In the genomic region with DNA sequence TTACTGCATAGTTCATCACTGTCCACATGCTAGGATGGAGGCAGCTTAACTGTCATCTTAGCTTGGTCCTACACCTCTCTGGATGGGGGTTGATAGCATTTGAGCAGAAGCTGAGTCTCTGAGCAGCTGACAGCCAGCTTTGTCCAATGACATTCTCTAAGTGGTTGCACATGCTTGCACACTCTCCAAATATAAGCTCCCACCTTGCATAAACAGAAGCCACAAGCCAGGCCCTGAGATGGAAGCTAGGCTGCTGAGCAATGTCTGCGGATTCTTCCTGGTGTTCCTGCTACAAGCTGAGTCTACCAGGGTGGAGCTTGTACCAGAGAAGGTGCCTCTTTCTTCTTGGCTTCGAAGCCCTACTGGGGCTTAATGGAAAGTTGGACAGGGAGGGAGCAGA, we compare ENCODE assay signal across 29 mouse cellular contexts. TPM values are rescaled to one million over a fixed set of nuclear protein-coding genes. Genes with fewer than 3 reads are reported as not detected.
DNase-seq lines count a peak whose midpoint lies in the region; ATAC-seq and TF ChIP-seq lines count a peak whose summit lies in the region.
"Had no signal": no experiment of that assay in that cellular context is flagged by ENCODE, and none has a peak within 500 bp of the region (broad histone marks: within the 10 kb centered on the region; RNA-seq: fewer than 3 reads in every experiment).

A gene (plus strand): TSS at position 219 of the 400 bp plus-strand sequence.

- no peaks in the 10 kb centered on the region for H3K4me1 ChIP-seq in kidney, postnatal 0 days (replicated peaks; ENCODE audit: insufficient read depth, low read length)
- H3K4me1 ChIP-seq in intestine, postnatal 0 days (replicated peaks; ENCODE audit: control insufficient read depth, insufficient read depth, low read length) = no peaks in the 10 kb centered on the region
- H3K4me1 ChIP-seq: embryonic facial prominence, embryonic 12.5 days; forebrain, embryonic 13.5 days had no signal

- H3K4me3 ChIP-seq in gastrocnemius, adult 2 months = no peak within 1 kb of the TSS
- H3K4me3 ChIP-seq in kidney, postnatal 0 days (replicated peaks; ENCODE audit: low read depth, low read length) = no peak within 1 kb of the TSS
- no peak within 1 kb of the TSS for H3K4me3 ChIP-seq in intestine, postnatal 0 days (ENCODE audit: low read depth, low read length)
- H3K4me3 ChIP-seq: embryonic facial prominence, embryonic 10.5 days; embryonic facial prominence, embryonic 12.5 days; forebrain, embryonic 13.5 days had no signal

- H3K27me3 ChIP-seq in kidney, postnatal 0 days (ENCODE audit: insufficient read depth, low read length) = no peaks in the 10 kb centered on the region
- no peaks in the 10 kb centered on the region for H3K27me3 ChIP-seq in intestine, postnatal 0 days (replicated peaks; ENCODE audit: control insufficient read depth, insufficient read depth, low read length)
- H3K27me3 ChIP-seq: embryonic facial prominence, embryonic 12.5 days; forebrain, embryonic 13.5 days had no signal

- no peak for TF ChIP-seq CTCF in gastrocnemius, adult 2 months (IDR thresholded peaks at IDR 0.05)
- no peak for TF ChIP-seq CTCF in kidney, postnatal 0 days (IDR thresholded peaks at IDR 0.05; ENCODE audit: low read depth)
- no peak for TF ChIP-seq CTCF in intestine, postnatal 0 days (IDR thresholded peaks at IDR 0.05; ENCODE audit: low read depth)

- H3K27ac ChIP-seq in gastrocnemius, adult 2 months = no peak within 1 kb of the TSS
- no peak within 1 kb of the TSS for H3K27ac ChIP-seq in kidney, postnatal 0 days
- H3K27ac ChIP-seq in intestine, postnatal 0 days (ENCODE audit: low read depth, low read length) = no peak within 1 kb of the TSS
- H3K27ac ChIP-seq: embryonic facial prominence, embryonic 10.5 days; embryonic facial prominence, embryonic 12.5 days; forebrain, embryonic 13.5 days had no signal

- no peak for DNase-seq in gastrocnemius, postnatal 10 days
- no peak for DNase-seq in gastrocnemius, postnatal 25 days
- DNase-seq in gastrocnemius, postnatal 36 days = no peak
- DNase-seq in gastrocnemius, adult 2 months = no peak
- DNase-seq in kidney, postnatal 0 days (ENCODE audit: low spot score) = no peak
- no peak for DNase-seq in kidney, postnatal 10 days
- DNase-seq in gonadal fat pad, adult 2 months (ENCODE audit: low read depth) = no peak
- DNase-seq: adrenal gland, adult 8-10 months; adrenal gland, postnatal 14 days; adrenal gland, postnatal 36 days; B cell, adult 2 months; cerebellum, adult 11-12 months; cerebellum, adult 2 months; cerebellum, adult 9-10 months; cerebellum, postnatal 10 days; cerebellum, postnatal 25 days had no signal

- no peak for ATAC-seq in kidney, postnatal 0 days (replicated peaks; ENCODE audit: low FRiP score, low read depth)
- ATAC-seq in intestine, postnatal 0 days = no peak
- ATAC-seq: activated CD4-positive, CD25-positive, alpha-beta regulatory T cell, adult 4 months; CD4-positive, CD25-positive, alpha-beta regulatory T cell, adult 4 months; forebrain, embryonic 13.5 days; Patski had no signal

- 0 out of 2 replicates have a peak within 1 kb of the TSS, but pooled peaks have one; percentile 13 for H3K9ac ChIP-seq in kidney, postnatal 0 days (ENCODE audit: low read depth, low read length)
- no peak within 1 kb of the TSS for H3K9ac ChIP-seq in intestine, postnatal 0 days (ENCODE audit: low read depth, low read length)
- H3K9ac ChIP-seq: embryonic facial prominence, embryonic 12.5 days; forebrain, embryonic 13.5 days had no signal

- no peak within 1 kb of the TSS for H3K4me2 ChIP-seq in kidney, postnatal 0 days (ENCODE audit: low read length)
- H3K4me2 ChIP-seq in intestine, postnatal 0 days (replicated peaks; ENCODE audit: low read depth) = no peak within 1 kb of the TSS
- H3K4me2 ChIP-seq: embryonic facial prominence, embryonic 12.5 days; forebrain, embryonic 13.5 days had no signal

- intact Hi-C loops in gastrocnemius, postnatal 36 days (cut with DNase I) = no loop called here
- intact Hi-C loops in gastrocnemius, adult 2 months (cut with DNase I) = no loop called here

- no peaks in the 10 kb centered on the region for H3K9me3 ChIP-seq in kidney, postnatal 0 days (replicated peaks; ENCODE audit: low read length)
- no peaks in the 10 kb centered on the region for H3K9me3 ChIP-seq in intestine, postnatal 0 days (ENCODE audit: control insufficient read depth)
- H3K9me3 ChIP-seq: embryonic facial prominence, embryonic 10.5 days; embryonic facial prominence, embryonic 12.5 days; forebrain, embryonic 13.5 days; G1E had no signal

- 86% methylated on average over 2 of the region's 2 CpGs for whole genome bisulfite sequencing in kidney, postnatal 0 days
- WGBS in intestine, postnatal 0 days = 77% methylated on average over 2 of the region's 2 CpGs

- H3K36me3 ChIP-seq in kidney, postnatal 0 days (ENCODE audit: insufficient read depth, low read length) = no peaks in the 10 kb centered on the region
- no peaks in the 10 kb centered on the region for H3K36me3 ChIP-seq in intestine, postnatal 0 days (ENCODE audit: control insufficient read depth, insufficient read depth)
- H3K36me3 ChIP-seq: embryonic facial prominence, embryonic 10.5 days; embryonic facial prominence, embryonic 12.5 days; G1E had no signal

RNA-seq across cellular contexts. Expression of the gene that starts here (rescaled TPM):
- 10 to 100 TPM; 27.7 to 36.4 TPM for total RNA-seq in gastrocnemius, postnatal 10 days (2021)
- total RNA-seq in gastrocnemius, postnatal 25 days (2021) = 10 to 100 TPM in 1 of 2 experiments, 1 to 10 TPM in 1; 5.7 to 20.3 TPM
- 10 to 100 TPM; 12.7 to 13.6 TPM for total RNA-seq in gastrocnemius, postnatal 36 days (2021)
- 1 to 10 TPM; 3.3 to 5.1 TPM for total RNA-seq in gastrocnemius, adult 2 months (2021)
- not detected in 2 replicates for polyA plus RNA-seq in kidney, postnatal 0 days (2015; fragmentation: Nextera tagmentation; extraction: Ambion mirVana)
- polyA plus RNA-seq in gonadal fat pad, adult 2 months (2012; rRNA removed) = 4,084 and 9,522 TPM in 2 replicates
- polyA plus RNA-seq in intestine, postnatal 0 days (2015; fragmentation: Nextera tagmentation; extraction: Ambion mirVana) = not detected in 2 replicates
- total RNA-seq: adrenal gland, adult 18-20 months; adrenal gland, adult 8-10 months; adrenal gland, postnatal 14 days; adrenal gland, postnatal 36 days; CH12.LX; G1E had no signal
- polyA plus RNA-seq: activated CD4-positive, CD25-positive, alpha-beta regulatory T cell, adult 4 months; CD4-positive, CD25-positive, alpha-beta regulatory T cell, adult 4 months; cerebellum, adult 2 months; cortical plate, adult 2 months; embryonic facial prominence, embryonic 14.5 days; forebrain, embryonic 11.5 days; forebrain, embryonic 13.5 days; G1E; Patski had no signal

Comparison
In these comparisons a context has a peak if more than half of its experiments do, and no peak if none do; other contexts are left out.
1. RNA of the gene that starts here (polyA plus RNA-seq): 4,084 to 9,522 TPM in gonadal fat pad, adult 2 months; not detected in kidney, postnatal 0 days and not detected in intestine, postnatal 0 days; every median in the first group is over 1,000 times any median in the second.